Mouse (Mus musculus) embryonic facial prominence, embryonic 13.5 days (tissue): ENCODE measurements around the gene Otub1. TPM values are rescaled to one million over a fixed set of nuclear protein-coding genes. Genes with fewer than 3 reads are reported as not detected.
A peak's percentile ranks its signal among the peaks of the same experiment; 100 is the strongest.

Source experiments
- ATAC-seq: fragments of 200-750 bp; cut with Nextera tagmentation; 2 replicates; pipeline ENCODE4 v1.8.0; 2017; ENCODE audit warnings: low read depth; ENCODE audit not compliant: insufficient number of reproducible peaks, insufficient read depth, low FRiP score, low TSS enrichment
- H3K27ac ChIP-seq: fragments of 300-500 bp; sonication (generic); 2 replicates; pipeline ENCODE4 v1.5.1; 2015; ENCODE audit warnings: moderate library complexity, mild to moderate bottlenecking, inconsistent platforms
- H3K27me3 ChIP-seq: fragments of 300-500 bp; sonication (generic); 2 replicates; pipeline ENCODE4 v1.6.1; 2015; ENCODE audit warnings: mild to moderate bottlenecking, inconsistent platforms
- H3K36me3 ChIP-seq: fragments of 300-500 bp; sonication (generic); 2 replicates; pipeline ENCODE4 v1.6.1; 2015; ENCODE audit warnings: mild to moderate bottlenecking, inconsistent platforms
- H3K4me1 ChIP-seq: fragments of 300-500 bp; sonication (generic); 2 replicates; pipeline ENCODE4 v1.6.1; 2015; ENCODE audit warnings: inconsistent platforms
- H3K4me2 ChIP-seq: fragments of 300-500 bp; sonication (generic); 2 replicates; pipeline ENCODE4 v1.6.1; 2015; ENCODE audit warnings: moderate library complexity, mild to moderate bottlenecking, inconsistent platforms
- H3K4me3 ChIP-seq: fragments of 300-500 bp; sonication (generic); 2 replicates; pipeline ENCODE4 v1.5.1; 2015; ENCODE audit warnings: mild to moderate bottlenecking, inconsistent platforms
- H3K9ac ChIP-seq: fragments of 300-500 bp; sonication (generic); 2 replicates; pipeline ENCODE4 v1.6.1; 2015; ENCODE audit warnings: mild to moderate bottlenecking, inconsistent platforms
- H3K9me3 ChIP-seq: fragments of 300-500 bp; sonication (generic); 2 replicates; pipeline ENCODE4 v1.6.1; 2016; ENCODE audit warnings: inconsistent platforms
- WGBS: fragments of 180-500 bp; shearing (Covaris S2); methylation state at CpG from one replicate; pipeline ENCODE4 v1.1.7; 2015; ENCODE audit warnings: mixed read lengths; 5-methylcytosine and 5-hydroxymethylcytosine counted together
- polyA plus RNA-seq: library from polyadenylated mRNA; unstranded; fragments of >200 nt; fragmentation: Nextera tagmentation; extraction: Ambion mirVana; gene quantifications from 2 replicates; pipeline ENCODE4 v1.2.1, GENCODE M21; 2015

Gene Otub1
- polyA plus RNA-seq, 1 experiment from 2014 or later: 228 TPM

DNA sequence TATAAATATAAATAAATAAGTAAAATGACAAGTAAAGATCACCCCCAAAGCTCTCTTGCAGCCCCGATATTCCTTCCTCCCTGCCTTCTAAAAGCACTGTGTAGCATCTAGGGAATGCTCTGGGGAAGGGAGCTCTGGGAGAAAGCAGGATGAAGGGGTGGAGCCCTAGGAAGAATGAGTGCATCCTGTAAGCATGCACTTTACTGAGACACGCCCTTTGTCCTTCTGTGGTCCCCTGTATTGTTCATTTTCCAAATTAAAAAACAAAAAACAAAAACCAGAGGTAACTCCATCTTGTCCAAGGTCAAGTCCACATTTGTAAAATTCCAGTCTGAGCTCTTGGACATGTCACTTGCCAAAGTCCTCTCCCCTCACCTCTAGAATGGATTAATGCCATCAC, 1.2 kb downstream of the Otub1 start:
- Histone ChIP-seq H3K4me2 (peak overlapping the region; percentile 84), H3K9ac (peak overlapping the region; percentile 87), H3K9me3 (no peaks in the 10 kb centered on the region), H3K27me3 (no peaks in the 10 kb centered on the region), H3K4me1 (peaks cover 23% of the 10 kb centered on the region), H3K36me3 (peaks cover 42% of the 10 kb centered on the region), H3K27ac (peak overlapping the region; percentile 96; the same call in 1 of the 2 replicates), H3K4me3 (peak overlapping the region; percentile 85)
- no peak for ATAC-seq
- 58% methylated on average over 2 of the region's 2 CpGs for WGBS

DNA sequence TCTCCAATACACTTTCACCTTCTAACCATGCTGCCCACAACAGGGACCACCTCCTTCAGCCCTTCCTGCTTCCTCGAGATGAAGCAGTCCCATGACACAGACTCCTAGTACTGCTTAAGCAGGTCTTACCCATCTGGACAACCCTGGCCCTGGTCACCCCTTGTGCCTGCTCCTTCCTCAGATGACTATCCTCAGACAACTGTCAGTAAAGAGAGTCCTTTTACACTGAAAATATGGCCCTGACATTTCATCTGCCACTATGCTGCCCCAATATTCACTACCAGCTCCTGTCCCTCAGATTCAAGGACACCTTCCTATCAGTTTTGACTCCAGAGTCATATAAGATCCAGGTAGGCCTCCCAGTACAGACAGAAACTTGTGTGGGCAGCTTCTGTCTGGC, 5.7 kb downstream of the Otub1 start:
- Histone ChIP-seq H3K9me3 (no peaks in the 10 kb centered on the region), H3K4me1 (peaks cover 38% of the 10 kb centered on the region), H3K4me2 (no peak overlapping the region), H3K27me3 (no peaks in the 10 kb centered on the region), H3K9ac (no peak overlapping the region), H3K27ac (no peak overlapping the region), H3K36me3 (peaks cover 75% of the 10 kb centered on the region), H3K4me3 (no peak overlapping the region)
- no peak for ATAC-seq
- 50% methylated on average over 1 of the region's 1 CpGs for WGBS

DNA sequence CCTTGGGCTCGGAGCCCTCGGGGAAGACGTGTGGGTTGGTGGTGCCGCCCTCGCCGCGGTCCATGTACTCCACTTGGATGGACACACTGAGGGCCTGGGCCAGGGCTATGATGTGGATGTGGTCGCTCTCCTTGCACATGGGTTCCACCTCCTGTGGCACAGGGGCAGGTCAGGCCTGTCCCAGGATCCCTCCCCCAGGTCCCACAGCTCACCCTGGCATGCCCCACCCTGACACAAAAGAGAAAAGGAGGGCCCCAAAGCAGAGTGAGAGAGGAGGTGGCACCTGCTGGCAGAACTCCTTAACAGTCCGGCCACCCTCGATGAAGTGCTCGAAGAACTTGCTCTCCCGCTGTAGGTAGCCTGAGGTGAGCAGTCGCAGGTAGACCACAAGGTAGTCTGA, 7.0 kb downstream of the Otub1 start:
- ATAC-seq: no peak
- H3K4me2 ChIP-seq: no peak overlapping the region
- H3K9me3 ChIP-seq: no peaks in the 10 kb centered on the region
- no peak overlapping the region for H3K4me3 ChIP-seq
- H3K9ac ChIP-seq: no peak overlapping the region
- H3K27ac ChIP-seq: no peak overlapping the region
- no peaks in the 10 kb centered on the region for H3K27me3 ChIP-seq
- 94% methylated on average over 13 of the region's 13 CpGs for WGBS
- H3K4me1 ChIP-seq: peaks cover 30% of the 10 kb centered on the region
- peaks cover 72% of the 10 kb centered on the region for H3K36me3 ChIP-seq

DNA sequence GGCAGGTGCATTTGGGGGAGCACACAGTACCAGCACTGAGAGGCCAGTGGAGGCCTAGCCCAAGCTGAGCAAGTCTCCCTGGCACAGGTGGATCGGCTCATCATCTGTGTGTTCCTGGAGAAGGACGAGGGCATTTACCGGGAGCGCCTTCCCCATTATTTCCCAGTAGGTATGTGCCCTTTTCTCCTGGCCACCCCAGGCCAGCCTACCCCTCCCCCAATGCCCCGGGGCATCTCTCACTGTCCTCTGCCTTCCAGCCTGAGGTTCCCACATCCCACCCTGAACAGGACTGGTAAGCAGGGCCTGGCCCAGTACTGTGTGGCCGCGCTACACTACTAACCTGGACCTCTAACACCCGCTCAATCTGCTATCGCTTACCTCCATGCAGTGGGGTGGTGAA, 8.7 kb downstream of the Otub1 start:
- Histone ChIP-seq H3K27ac (no peak overlapping the region), H3K27me3 (no peaks in the 10 kb centered on the region), H3K4me2 (no peak overlapping the region), H3K4me1 (peaks cover 32% of the 10 kb centered on the region), H3K9ac (no peak overlapping the region), H3K36me3 (peaks cover 55% of the 10 kb centered on the region), H3K4me3 (no peak overlapping the region), H3K9me3 (no peaks in the 10 kb centered on the region)
- WGBS: 78% methylated on average over 9 of the region's 9 CpGs
- ATAC-seq: no peak

DNA sequence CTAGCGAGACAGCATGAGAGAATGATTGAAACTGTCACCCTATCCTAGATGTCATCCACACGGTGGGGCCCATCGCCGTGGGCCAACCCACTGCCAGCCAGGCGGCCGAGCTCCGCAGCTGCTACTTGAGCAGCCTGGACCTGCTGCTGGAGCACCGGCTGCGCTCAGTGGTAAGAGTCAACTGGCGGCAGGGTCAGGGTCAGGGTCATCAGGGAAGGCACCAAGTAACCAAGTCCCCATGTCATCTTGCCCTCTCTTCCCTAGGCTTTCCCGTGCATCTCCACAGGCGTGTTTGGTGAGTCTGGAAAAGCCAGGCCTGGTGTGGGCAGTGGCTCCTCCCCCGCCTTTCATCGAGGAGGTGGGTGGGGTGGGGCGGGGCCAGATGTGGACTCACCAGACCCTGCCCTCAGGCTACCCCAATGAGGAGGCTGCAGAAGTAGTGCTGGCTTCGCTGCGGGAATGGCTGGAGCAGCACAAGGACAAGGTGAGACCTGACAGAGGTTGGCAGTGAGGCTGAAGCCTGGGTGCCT, 9.3 kb downstream of the Otub1 start:
- Histone ChIP-seq H3K4me1 (peaks cover 32% of the 10 kb centered on the region), H3K36me3 (peaks cover 52% of the 10 kb centered on the region), H3K4me3 (no peak overlapping the region), H3K9me3 (no peaks in the 10 kb centered on the region), H3K9ac (0 out of 2 replicates have a peak overlapping the region, but pooled peaks have one; percentile 27), H3K4me2 (no peak overlapping the region), H3K27me3 (no peaks in the 10 kb centered on the region), H3K27ac (no peak overlapping the region)
- ATAC-seq: no peak
- WGBS: 9% methylated on average over 17 of the region's 17 CpGs

DNA sequence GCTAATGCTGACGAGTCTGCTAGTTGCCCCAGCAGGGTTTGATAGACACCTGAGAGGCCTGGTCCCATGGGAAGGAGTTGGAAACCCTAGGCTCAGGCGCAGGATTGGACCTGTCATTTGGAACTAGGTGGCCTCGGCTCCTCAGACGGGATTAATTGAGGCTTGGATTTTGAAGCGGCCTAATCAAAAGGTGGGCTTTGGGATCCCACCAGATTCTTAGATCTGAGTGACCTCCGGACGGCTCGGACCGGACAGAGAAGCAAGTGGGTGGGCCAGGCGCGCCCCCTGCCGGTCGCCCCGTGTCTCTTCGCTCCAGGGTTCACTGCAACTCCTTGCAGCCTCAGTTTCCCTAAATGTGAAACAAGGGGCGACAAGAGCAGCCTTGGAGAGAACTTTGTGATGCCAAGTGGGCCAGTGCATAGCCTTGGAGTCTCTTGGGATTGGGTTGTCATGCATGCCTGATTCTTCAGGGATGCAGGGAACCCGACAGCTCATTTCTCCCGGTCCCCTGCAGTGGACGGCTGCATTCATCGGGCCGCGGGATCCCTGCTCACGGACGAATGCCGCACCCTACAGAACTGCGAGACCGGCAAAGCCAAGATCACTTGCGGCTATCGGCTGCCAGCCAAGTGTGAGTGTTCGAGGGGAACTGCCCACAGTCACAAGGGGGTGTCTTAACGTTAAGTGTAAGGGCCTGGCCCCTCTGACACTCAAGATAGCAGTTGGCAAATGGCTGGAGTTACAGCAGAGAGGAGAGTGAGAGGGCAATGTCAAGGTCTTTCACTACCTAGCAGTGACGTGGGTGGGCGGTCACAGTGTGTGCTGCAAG, 10.0 kb downstream of the Otub1 start:
- 15% methylated on average over 33 of the region's 33 CpGs for WGBS
- Histone ChIP-seq H3K9me3 (no peaks in the 10 kb centered on the region), H3K4me2 (peak overlapping the region; percentile 5; the same call in 1 of the 2 replicates), H3K27ac (no peak overlapping the region), H3K27me3 (no peaks in the 10 kb centered on the region), H3K9ac (0 out of 2 replicates have a peak overlapping the region, but pooled peaks have one; percentile 27), H3K36me3 (peaks cover 45% of the 10 kb centered on the region), H3K4me3 (no peak overlapping the region), H3K4me1 (peaks cover 38% of the 10 kb centered on the region)
- no peak for ATAC-seq

DNA sequence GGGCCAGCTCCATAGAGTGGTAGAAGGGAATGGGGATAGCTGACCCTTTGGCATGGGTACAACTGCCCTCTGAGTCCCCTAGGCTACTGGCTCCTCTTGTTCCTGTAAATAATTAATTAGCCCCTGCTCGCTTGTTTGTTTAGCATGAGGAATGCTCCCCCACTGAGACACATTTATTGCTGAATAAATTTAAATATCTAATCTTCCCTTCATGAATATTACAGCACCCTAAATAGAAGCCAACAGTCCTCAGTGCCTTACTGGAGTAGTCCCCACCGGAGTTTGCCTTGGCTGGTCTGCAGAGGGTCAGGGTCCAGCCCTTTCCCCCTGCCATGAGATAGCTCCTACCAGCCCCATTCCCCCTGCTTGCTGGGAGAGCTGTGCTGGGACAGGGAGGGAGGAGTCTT, 13.6 kb downstream of the Otub1 start:
- no peaks in the 10 kb centered on the region for H3K9me3 ChIP-seq
- H3K27ac ChIP-seq: no peak overlapping the region
- 51% methylated on average over 2 of the region's 2 CpGs for WGBS
- no peak overlapping the region for H3K4me2 ChIP-seq
- H3K27me3 ChIP-seq: no peaks in the 10 kb centered on the region; the same call in 1 of the 2 replicates
- no peak overlapping the region for H3K9ac ChIP-seq
- H3K36me3 ChIP-seq: peaks cover 10% of the 10 kb centered on the region
- no peak for ATAC-seq
- H3K4me3 ChIP-seq: no peak overlapping the region
- H3K4me1 ChIP-seq: peaks cover 39% of the 10 kb centered on the region

DNA sequence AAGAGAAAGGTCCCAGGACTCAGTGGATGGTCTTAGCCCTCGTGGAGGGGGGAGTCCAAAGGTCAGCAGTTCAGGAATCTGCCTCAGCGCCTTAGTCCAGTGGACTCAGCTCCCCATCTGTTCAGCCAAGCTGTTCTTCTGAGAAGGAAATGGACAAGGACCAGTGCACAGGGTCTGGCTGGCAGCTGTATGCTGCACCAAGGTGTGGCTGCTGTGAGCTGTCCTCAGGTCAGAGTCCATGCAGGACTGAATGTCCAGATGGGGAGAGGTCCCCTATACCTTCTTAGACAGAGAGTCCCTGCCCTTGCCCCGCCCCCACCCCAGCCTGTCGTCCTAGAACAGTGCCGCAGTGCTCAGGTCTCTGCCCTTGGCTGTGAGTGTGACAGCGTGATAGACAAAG, 14.5 kb downstream of the Otub1 start:
- Histone ChIP-seq H3K27me3 (peaks cover 6% of the 10 kb centered on the region), H3K4me1 (peaks cover 33% of the 10 kb centered on the region), H3K4me3 (no peak overlapping the region), H3K9ac (no peak overlapping the region), H3K36me3 (peaks cover under 1% of the 10 kb centered on the region; the same call in 1 of the 2 replicates), H3K27ac (no peak overlapping the region), H3K9me3 (no peaks in the 10 kb centered on the region), H3K4me2 (no peak overlapping the region)
- no peak for ATAC-seq
- 45% methylated on average over 6 of the region's 6 CpGs for WGBS

DNA sequence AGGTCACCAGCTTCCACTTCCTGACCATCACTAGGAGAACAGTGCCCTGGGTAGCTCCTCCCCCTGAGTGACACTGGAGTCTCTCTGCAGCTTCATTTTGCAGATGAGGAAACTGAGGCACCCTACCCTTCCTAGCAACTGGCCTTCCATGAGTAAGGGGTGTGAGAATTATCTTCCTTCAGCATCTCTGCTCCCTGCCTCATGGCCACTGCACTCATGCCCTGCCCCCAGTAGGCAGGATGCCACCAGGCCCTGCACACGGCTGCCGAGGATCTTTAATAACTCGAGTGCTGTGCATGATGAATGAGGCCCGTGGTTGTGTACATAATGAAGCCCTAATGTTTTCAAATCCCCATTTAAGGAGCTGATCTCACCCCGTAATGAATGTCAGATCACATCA, 15.1 kb downstream of the Otub1 start:
- H3K9ac ChIP-seq: no peak overlapping the region
- H3K27ac ChIP-seq: no peak overlapping the region
- H3K4me3 ChIP-seq: no peak overlapping the region
- no peak for ATAC-seq
- WGBS: 38% methylated on average over 5 of the region's 5 CpGs
- H3K9me3 ChIP-seq: no peaks in the 10 kb centered on the region
- peaks cover 13% of the 10 kb centered on the region for H3K27me3 ChIP-seq
- peaks cover 32% of the 10 kb centered on the region for H3K4me1 ChIP-seq
- no peak overlapping the region for H3K4me2 ChIP-seq
- H3K36me3 ChIP-seq: no peaks in the 10 kb centered on the region

DNA sequence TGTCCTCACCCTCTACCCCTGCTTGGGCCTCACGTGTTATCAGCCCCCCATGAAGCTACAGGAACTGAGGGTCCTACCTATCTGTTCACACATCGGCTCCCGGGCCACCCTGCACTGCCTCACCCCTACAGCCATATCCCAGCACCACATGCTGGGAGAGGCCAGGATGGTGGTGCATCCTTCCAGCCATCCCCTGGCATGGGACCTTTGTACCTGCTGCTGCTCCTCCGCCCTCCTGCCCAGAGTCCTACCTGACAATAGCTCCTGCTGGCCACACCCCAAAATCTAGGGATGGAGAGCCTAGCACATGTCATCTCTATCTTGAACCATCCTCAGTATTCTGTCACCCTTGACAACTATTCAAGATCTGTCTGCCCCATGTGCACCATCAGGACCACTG, 17.1 kb downstream of the Otub1 start:
- Histone ChIP-seq H3K4me1 (peaks cover 31% of the 10 kb centered on the region), H3K9ac (no peak overlapping the region), H3K27me3 (peaks cover 29% of the 10 kb centered on the region), H3K4me3 (no peak overlapping the region), H3K9me3 (no peaks in the 10 kb centered on the region), H3K4me2 (no peak overlapping the region), H3K27ac (no peak overlapping the region), H3K36me3 (no peaks in the 10 kb centered on the region)
- WGBS: 78% methylated on average over 4 of the region's 4 CpGs
- ATAC-seq: no peak

DNA sequence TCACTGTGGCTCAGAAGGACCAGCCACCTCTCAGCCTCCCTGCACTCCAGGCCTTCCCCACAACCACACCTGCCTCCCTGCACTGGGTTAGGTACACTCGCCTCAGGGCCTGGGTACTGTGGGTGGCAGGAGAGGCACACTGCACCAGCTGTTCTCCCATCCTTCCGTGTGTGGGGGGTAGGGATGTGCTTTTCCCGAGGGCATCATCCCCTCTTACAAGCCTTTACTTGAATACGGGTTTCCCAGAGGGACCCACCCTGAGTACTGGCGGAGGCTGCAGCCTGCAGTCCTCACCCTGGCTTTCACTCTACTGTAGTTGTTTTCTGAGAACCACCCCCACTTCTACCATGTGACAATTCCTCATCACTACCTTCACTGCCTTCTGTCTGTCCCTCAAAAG, 19.0 kb downstream of the Otub1 start:
- Histone ChIP-seq H3K9ac (0 out of 2 replicates have a peak overlapping the region, but pooled peaks have one; percentile 46), H3K4me3 (no peak overlapping the region), H3K4me1 (peaks cover 43% of the 10 kb centered on the region), H3K9me3 (no peaks in the 10 kb centered on the region), H3K4me2 (no peak overlapping the region), H3K27ac (peak overlapping the region; percentile 22; the same call in 1 of the 2 replicates), H3K27me3 (peaks cover 38% of the 10 kb centered on the region), H3K36me3 (no peaks in the 10 kb centered on the region)
- WGBS: 48% methylated on average over 5 of the region's 5 CpGs
- no peak for ATAC-seq

DNA sequence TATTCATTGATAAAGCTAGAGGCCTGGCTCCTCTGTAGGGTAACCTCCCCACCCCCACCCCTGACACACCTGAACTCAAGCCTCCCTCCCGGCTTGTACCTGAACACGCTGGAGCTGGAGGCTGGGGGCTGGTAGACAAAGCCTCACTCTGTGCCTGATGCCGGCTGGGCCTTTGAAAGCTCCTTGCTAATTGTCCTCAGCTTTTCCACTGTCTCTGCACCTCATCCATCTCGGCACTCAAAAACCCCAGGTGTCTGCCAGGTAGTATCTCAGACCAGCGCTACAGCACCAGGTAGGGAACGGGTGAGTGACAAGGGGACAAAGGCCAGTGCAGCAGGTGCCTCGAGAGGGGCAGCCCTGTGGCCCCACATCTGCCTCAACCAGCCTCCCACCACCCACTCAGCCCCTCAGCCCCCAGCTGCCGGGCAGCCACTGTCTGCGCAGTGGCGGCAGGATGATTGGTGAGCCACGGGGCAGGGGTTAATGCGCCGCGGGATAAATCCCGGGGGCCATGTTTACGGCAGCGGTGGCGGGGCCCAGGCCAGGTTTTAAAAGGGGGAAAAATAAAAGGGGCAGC, 20.3 kb downstream of the Otub1 start:
- Histone ChIP-seq H3K4me3 (no peak overlapping the region), H3K4me1 (peaks cover 46% of the 10 kb centered on the region), H3K9me3 (no peaks in the 10 kb centered on the region), H3K9ac (no peak overlapping the region), H3K4me2 (no peak overlapping the region), H3K27ac (no peak overlapping the region), H3K27me3 (peaks cover 41% of the 10 kb centered on the region), H3K36me3 (no peaks in the 10 kb centered on the region)
- no peak for ATAC-seq
- 8% methylated on average over 18 of the region's 18 CpGs for WGBS
